Mouse (Mus musculus) MEL (cell line): ENCODE results near the gene Pls3. TPM values are rescaled to one million over a fixed set of nuclear protein-coding genes. Genes with fewer than 3 reads are reported as not detected.
A peak's percentile ranks its signal among the peaks of the same experiment; 100 is the strongest.

Experiments
- DNase-seq: peaks from one replicate; pipeline ENCODE4 v3.0.0; 2011; ENCODE audit warnings: low read depth, low spot score
- H3K27ac ChIP-seq: 2 replicates; pipeline ENCODE4 v1.5.1; 2012; ENCODE audit warnings: low read depth, mild to moderate bottlenecking, control low read depth, low read length, moderate library complexity; ENCODE audit not compliant: control insufficient read depth
- H3K27me3 ChIP-seq, 2 experiments: fragments of 150-350 bp in 1 of 2; sonication (generic) in 1 of 2; 2 replicates each; pipeline ENCODE4 v1.6.1; 2012; ENCODE audit warnings: low read length in 2 of 2, mild to moderate bottlenecking in 2 of 2, improper control_type of control experiment in 1 of 2, moderate library complexity in 1 of 2; ENCODE audit not compliant: insufficient read depth in 2 of 2, control insufficient read depth in 1 of 2
- H3K36me3 ChIP-seq, 2 experiments: 2 replicates each; pipeline ENCODE4 v1.6.1; 2012 to 2014; ENCODE audit warnings: low read length in 2 of 2, improper control_type of control experiment in 1 of 2, inconsistent platforms in 1 of 2, mild to moderate bottlenecking in 1 of 2; ENCODE audit not compliant: insufficient read depth in 2 of 2, control insufficient read depth in 1 of 2
- H3K4me1 ChIP-seq, 2 experiments: fragments of 150-350 bp in 1 of 2; sonication (generic) in 1 of 2; 2 replicates each; pipeline ENCODE4 v1.6.1; 2012; ENCODE audit warnings: low read length in 2 of 2, improper control_type of control experiment in 1 of 2, mild to moderate bottlenecking in 1 of 2; ENCODE audit not compliant: insufficient read depth in 2 of 2, control insufficient read depth in 1 of 2
- H3K4me3 ChIP-seq, 2 experiments: fragments of 150-350 bp in 1 of 2; sonication (generic) in 1 of 2; 2 replicates each; pipeline ENCODE4 v1.5.1; 2012; ENCODE audit warnings: low read depth in 2 of 2, low read length in 2 of 2, mild to moderate bottlenecking in 2 of 2, moderate library complexity in 2 of 2, control low read depth in 1 of 2, improper control_type of control experiment in 1 of 2; ENCODE audit not compliant: control insufficient read depth in 1 of 2, insufficient read depth in 1 of 2
- H3K79me2 ChIP-seq: 2 replicates; pipeline ENCODE4 v1.6.1; 2012; ENCODE audit warnings: mild to moderate bottlenecking, low read length, moderate library complexity; ENCODE audit not compliant: control insufficient read depth, poor library complexity, insufficient read depth
- H3K9ac ChIP-seq: 2 replicates; pipeline ENCODE4 v1.6.1; 2012; ENCODE audit warnings: low read depth, mild to moderate bottlenecking, control low read depth, low read length, moderate library complexity; ENCODE audit not compliant: control insufficient read depth, poor library complexity, severe bottlenecking
- H3K9me3 ChIP-seq: fragments of 150-350 bp; sonication (generic); replicated peaks from 2 replicates; pipeline ENCODE4 v1.6.1; 2012; ENCODE audit warnings: mild to moderate bottlenecking, low read length, improper control_type of control experiment, moderate library complexity; ENCODE audit not compliant: insufficient read depth
- CHD2 ChIP-seq: IDR thresholded peaks from 2 replicates; pipeline ENCODE4 v1.6.1; 2011; ENCODE audit warnings: low read length, improper control_type of control experiment
- CTCF ChIP-seq, 3 experiments: IDR thresholded peaks in 2 of 3; conservative IDR thresholded peaks in 1 of 3; 2 replicates each; pipeline ENCODE4 v1.5.1; 2011 to 2012; ENCODE audit warnings: low read length in 3 of 3, low read depth in 2 of 3, mild to moderate bottlenecking in 2 of 3, improper control_type of control experiment in 1 of 3, inconsistent platforms in 1 of 3, mixed read lengths in 1 of 3, moderate library complexity in 1 of 3; ENCODE audit not compliant: control insufficient read depth in 1 of 3, insufficient read depth in 1 of 3, poor library complexity in 1 of 3, severe bottlenecking in 1 of 3
- E2F4 ChIP-seq: IDR thresholded peaks from 2 replicates; pipeline ENCODE4 v1.6.1; 2011; ENCODE audit warnings: low read depth, low read length, improper control_type of control experiment, borderline replicate concordance
- ELF1 ChIP-seq: IDR thresholded peaks from 2 replicates; pipeline ENCODE4 v1.6.1; 2014; ENCODE audit warnings: low read depth, mild to moderate bottlenecking, inconsistent platforms, low read length, improper control_type of control experiment, moderate library complexity
- EP300 ChIP-seq, 2 experiments: IDR thresholded peaks; 2 replicates each; pipeline ENCODE4 v1.6.1; 2011; ENCODE audit warnings: improper control_type of control experiment in 2 of 2, low read length in 2 of 2, low read depth in 1 of 2, mild to moderate bottlenecking in 1 of 2
- ETS1 ChIP-seq: IDR thresholded peaks from 2 replicates; pipeline ENCODE4 v1.6.1; 2012; ENCODE audit warnings: low read depth, mild to moderate bottlenecking, inconsistent platforms, low read length, improper control_type of control experiment, moderate library complexity
- GABPA ChIP-seq: IDR thresholded peaks from 2 replicates; pipeline ENCODE4 v1.6.1; 2012; ENCODE audit warnings: low read depth, mild to moderate bottlenecking, inconsistent platforms, low read length, improper control_type of control experiment, moderate library complexity
- GATA1 ChIP-seq: IDR thresholded peaks from 2 replicates; pipeline ENCODE4 v1.6.1; 2011; ENCODE audit warnings: low read depth, low read length, improper control_type of control experiment
- JUND ChIP-seq: IDR thresholded peaks from 2 replicates; pipeline ENCODE4 v1.6.1; 2011; ENCODE audit warnings: low read depth, mild to moderate bottlenecking, improper control_type of control experiment, low read length
- MEF2A ChIP-seq: IDR thresholded peaks from 2 replicates; pipeline ENCODE4 v1.6.1; 2014; ENCODE audit warnings: low read depth, mild to moderate bottlenecking, inconsistent platforms, low read length, improper control_type of control experiment; ENCODE audit not compliant: poor library complexity, insufficient replicate concordance, severe bottlenecking; ENCODE audit errors: extremely low read depth
- MXI1 ChIP-seq: IDR thresholded peaks from 2 replicates; pipeline ENCODE4 v1.6.1; 2011; ENCODE audit warnings: mild to moderate bottlenecking, low read depth, low read length, improper control_type of control experiment
- MYB ChIP-seq: IDR thresholded peaks from 2 replicates; pipeline ENCODE4 v1.6.1; 2011; ENCODE audit warnings: mild to moderate bottlenecking, low read depth, low read length, improper control_type of control experiment
- NRF1 ChIP-seq: IDR thresholded peaks from 2 replicates; pipeline ENCODE4 v1.6.1; 2014; ENCODE audit warnings: low read depth, mild to moderate bottlenecking, inconsistent platforms, low read length, improper control_type of control experiment, moderate library complexity; ENCODE audit not compliant: poor library complexity, insufficient read depth, severe bottlenecking
- POLR2A ChIP-seq, 2 experiments: IDR thresholded peaks; 2 replicates each; pipeline ENCODE4 v1.6.1; 2011 to 2012; ENCODE audit warnings: low read length in 2 of 2, mild to moderate bottlenecking in 2 of 2, control low read depth in 1 of 2, improper control_type of control experiment in 1 of 2, low read depth in 1 of 2, moderate library complexity in 1 of 2; ENCODE audit not compliant: control insufficient read depth in 1 of 2, insufficient read depth in 1 of 2, poor library complexity in 1 of 2
- POLR2AphosphoS5 ChIP-seq: IDR thresholded peaks from 2 replicates; pipeline ENCODE4 v1.6.1; 2012; ENCODE audit warnings: low read depth, borderline replicate concordance, mild to moderate bottlenecking, inconsistent platforms, low read length, moderate library complexity, mixed read lengths
- RCOR1 ChIP-seq: IDR thresholded peaks from 2 replicates; pipeline ENCODE4 v1.6.1; 2012; ENCODE audit warnings: low read depth, mild to moderate bottlenecking, inconsistent platforms, low read length, improper control_type of control experiment
- SMC3 ChIP-seq: IDR thresholded peaks from 2 replicates; pipeline ENCODE4 v1.6.1; 2011; ENCODE audit warnings: low read depth, low read length, improper control_type of control experiment
- TAL1 ChIP-seq: IDR thresholded peaks from 2 replicates; pipeline ENCODE4 v1.6.1; 2012; ENCODE audit warnings: mild to moderate bottlenecking, inconsistent platforms, low read length, moderate library complexity, mixed read lengths
- TBP ChIP-seq: IDR thresholded peaks from 2 replicates; pipeline ENCODE4 v1.8.0; 2011; ENCODE audit warnings: low read depth, low read length, improper control_type of control experiment
- TCF12 ChIP-seq: IDR thresholded peaks from 2 replicates; pipeline ENCODE4 v1.6.1; 2014; ENCODE audit warnings: low read depth, mild to moderate bottlenecking, inconsistent platforms, low read length, improper control_type of control experiment, moderate library complexity
- UBTF ChIP-seq: IDR thresholded peaks from 2 replicates; pipeline ENCODE4 v1.6.1; 2012; ENCODE audit warnings: low read depth, mild to moderate bottlenecking, inconsistent platforms, low read length, improper control_type of control experiment, moderate library complexity, borderline replicate concordance; ENCODE audit not compliant: insufficient read depth
- USF2 ChIP-seq, 2 experiments: IDR thresholded peaks; 2 replicates each; pipeline ENCODE4 v1.6.1; 2011 to 2012; ENCODE audit warnings: improper control_type of control experiment in 2 of 2, low read length in 2 of 2, borderline replicate concordance in 1 of 2, inconsistent platforms in 1 of 2, low read depth in 1 of 2, mild to moderate bottlenecking in 1 of 2; ENCODE audit not compliant: insufficient read depth in 1 of 2
- ZC3H11A ChIP-seq: IDR thresholded peaks from 2 replicates; pipeline ENCODE4 v1.6.1; 2012; ENCODE audit warnings: low read depth, mild to moderate bottlenecking, inconsistent platforms, low read length, improper control_type of control experiment
- ZMIZ1 ChIP-seq: IDR thresholded peaks from 2 replicates; pipeline ENCODE4 v1.6.1; 2012; ENCODE audit warnings: low read depth, mild to moderate bottlenecking, inconsistent platforms, low read length, improper control_type of control experiment, moderate library complexity
- polyA plus RNA-seq, 2 experiments: library from polyadenylated mRNA; stranded (reverse) in 1 of 2; unstranded in 1 of 2; fragments of >175 nt in 1 of 2; fragments of >200 nt in 1 of 2; gene quantifications; 2 replicates each; pipeline versions ENCODE4 v1.2.1 to v1.2.4; 2012; ENCODE audit warnings: low replicate concordance in 2 of 2, low read depth in 1 of 2; ENCODE audit not compliant: insufficient read length in 2 of 2, insufficient read depth in 1 of 2, missing spikeins in 1 of 2
- total RNA-seq: library from RNA; depleted of rRNA; stranded (reverse); fragments of 300-350 nt; gene quantifications from 2 replicates; pipeline ENCODE4 v1.2.3, GENCODE M21; 2012

Gene Pls3
- total and polyA plus RNA-seq, 3 experiments = 1.7 to 4.3 TPM; not detected in 1

- H3K4me3 ChIP-seq = peak overlapping the region; percentile 81
- TF ChIP-seq MYB = no peak
- no peak for TF ChIP-seq POLR2A (IDR thresholded peaks at IDR 0.05; ENCODE audit: control insufficient read depth in 1 of 2, insufficient read depth in 1 of 2, low read depth in 1 of 2, low read length in 2 of 2, poor library complexity in 1 of 2)
- no peak for TF ChIP-seq E2F4
- no peak for TF ChIP-seq POLR2AphosphoS5
- TF ChIP-seq TBP = no peak
- TF ChIP-seq ETS1 = no peak
- no peak for TF ChIP-seq USF2 (IDR thresholded peaks at IDR 0.05; ENCODE audit: borderline replicate concordance in 1 of 2, insufficient read depth in 1 of 2, low read depth in 1 of 2, low read length in 2 of 2)
- TF ChIP-seq TAL1 = no peak
- TF ChIP-seq MXI1 = no peak
- TF ChIP-seq JUND = no peak
- no peak for TF ChIP-seq NRF1
- no peak for TF ChIP-seq TCF12
- no peak for TF ChIP-seq CHD2
- no peak for TF ChIP-seq ELF1
- TF ChIP-seq UBTF = no peak
- TF ChIP-seq GABPA = no peak
- no peak for TF ChIP-seq GATA1
- no peak for TF ChIP-seq RCOR1
- TF ChIP-seq MEF2A = no peak
- H3K36me3 ChIP-seq = no peaks in the 10 kb centered on the region; a peak in 1 of 4 replicates
- no peaks in the 10 kb centered on the region for H3K79me2 ChIP-seq
- peak overlapping the region; percentile 46 for H3K9ac ChIP-seq
- H3K9me3 ChIP-seq = no peaks in the 10 kb centered on the region
- H3K4me1 ChIP-seq = peaks cover 0 to 7% of the 10 kb centered on the region in 2 experiments; a peak in 1 of 4 replicates
- peak; percentile 14 for DNase-seq
- H3K27me3 ChIP-seq = no peaks in the 10 kb centered on the region
- H3K27ac ChIP-seq = no peak overlapping the region
Observed at GRCm38 (mm10) chrX:75875566-75875965, 584 bp upstream of the Pls3 start.

- no peak for DNase-seq
- peak overlapping the region; percentile 47; the same call in 1 of the 2 replicates for H3K9ac ChIP-seq
- 0 out of 4 replicates have a peak, but pooled peaks cover 0 to 4% of the 10 kb centered on the region in 2 experiments for H3K4me1 ChIP-seq
- no peaks in the 10 kb centered on the region for H3K27me3 ChIP-seq
- no peak overlapping the region for H3K27ac ChIP-seq
- H3K79me2 ChIP-seq = no peaks in the 10 kb centered on the region
- H3K36me3 ChIP-seq = no peaks in the 10 kb centered on the region; a peak in 1 of 4 replicates
- H3K9me3 ChIP-seq = no peaks in the 10 kb centered on the region
- peak overlapping the region; percentile 33 to 64 for H3K4me3 ChIP-seq
- TF ChIP-seq TBP = no peak
- TF ChIP-seq ZMIZ1 = no peak
- no peak for TF ChIP-seq EP300 (IDR thresholded peaks at IDR 0.05; ENCODE audit: low read depth in 1 of 2, low read length in 2 of 2)
- no peak for TF ChIP-seq ZC3H11A
- no peak for TF ChIP-seq POLR2A (IDR thresholded peaks at IDR 0.05; ENCODE audit: control insufficient read depth in 1 of 2, insufficient read depth in 1 of 2, low read depth in 1 of 2, low read length in 2 of 2, poor library complexity in 1 of 2)
- TF ChIP-seq CTCF (IDR thresholded peaks at IDR 0.05 in 2 of 3, conservative IDR thresholded peaks at IDR 0.05 in 1 of 3; ENCODE audit: control insufficient read depth in 1 of 3, insufficient read depth in 1 of 3, low read depth in 2 of 3, low read length in 3 of 3, poor library complexity in 1 of 3, severe bottlenecking in 1 of 3) = no peak
- no peak for TF ChIP-seq SMC3
- no peak for TF ChIP-seq GATA1
- TF ChIP-seq ELF1 = no peak
Observed at GRCm38 (mm10) chrX:75873813-75874212, 1.2 kb downstream of the Pls3 start.
